Mouse (Mus musculus): Measurements from ENCODE around the gene Sept12. TPM values are rescaled to one million over a fixed set of nuclear protein-coding genes. Genes with fewer than 3 reads are reported as not detected.

The Sept12 gene
- polyA plus RNA-seq (2014; fragmentation: Illumina TruSeq; extraction: RNeasy Lipid Tissue Mini Kit (QIAGEN cat#74804); ENCODE audit: low read depth, low replicate concordance): 7.8 TPM

GRCm38 (mm10) chr16:4997553-4997952 lies at the start of gene Sept12:
Gene Sept12, minus strand, starts transcription at chr16:4997852.

GRCm38 (mm10) chr16:5013054-5013838 lies 15.6 kb upstream of the Sept12 start, which contains the start of gene Rogdi:
Gene Rogdi, minus strand, starts transcription at chr16:5013553.

GRCm38 (mm10) chr16:5007067-5007466 lies 9.4 kb upstream of the Sept12 start, which contains the start of gene Smim22:
Gene Smim22, plus strand, starts transcription at chr16:5007288.

GRCm38 (mm10) chr16:4963797-4964709 lies 33.6 kb downstream of the Sept12 start, which contains the start of gene Anks3:
Gene Anks3, minus strand, starts transcription at chr16:4964205.

GRCm38 (mm10) chr16:4938461-4938860 lies 59.2 kb downstream of the Sept12 start, which contains the start of gene Nudt16l1:
Gene Nudt16l1, plus strand, starts transcription at chr16:4938761.

Other genes with a start within 250 kb of the Sept12 start
- 65.2 TPM for gene Cdip1, start 207.6 kb downstream of the Sept12 start, polyA plus RNA-seq (2014; fragmentation: Illumina TruSeq; extraction: RNeasy Lipid Tissue Mini Kit (QIAGEN cat#74804); ENCODE audit: low read depth, low replicate concordance)
- 1.3 TPM for gene 4930562C15Rik, start 162.4 kb downstream of the Sept12 start, polyA plus RNA-seq (2014; fragmentation: Illumina TruSeq; extraction: RNeasy Lipid Tissue Mini Kit (QIAGEN cat#74804); ENCODE audit: low read depth, low replicate concordance)
- gene Ubald1, start 117.5 kb downstream of the Sept12 start, polyA plus RNA-seq (2014; fragmentation: Illumina TruSeq; extraction: RNeasy Lipid Tissue Mini Kit (QIAGEN cat#74804); ENCODE audit: low read depth, low replicate concordance): 62.1 TPM
- 80.9 TPM for gene Mgrn1, start 111.6 kb downstream of the Sept12 start, polyA plus RNA-seq (2014; fragmentation: Illumina TruSeq; extraction: RNeasy Lipid Tissue Mini Kit (QIAGEN cat#74804); ENCODE audit: low read depth, low replicate concordance)
- 55.2 TPM for gene Nudt16l1, start 59.1 kb downstream of the Sept12 start, polyA plus RNA-seq (2014; fragmentation: Illumina TruSeq; extraction: RNeasy Lipid Tissue Mini Kit (QIAGEN cat#74804); ENCODE audit: low read depth, low replicate concordance)
- gene Anks3, start 33.6 kb downstream of the Sept12 start, polyA plus RNA-seq (2014; fragmentation: Illumina TruSeq; extraction: RNeasy Lipid Tissue Mini Kit (QIAGEN cat#74804); ENCODE audit: low read depth, low replicate concordance): 37.2 TPM
- gene Smim22, start 9.4 kb upstream of the Sept12 start, polyA plus RNA-seq (2014; fragmentation: Illumina TruSeq; extraction: RNeasy Lipid Tissue Mini Kit (QIAGEN cat#74804); ENCODE audit: low read depth, low replicate concordance): 51.7 TPM
- gene Rogdi, start 15.7 kb upstream of the Sept12 start, polyA plus RNA-seq (2014; fragmentation: Illumina TruSeq; extraction: RNeasy Lipid Tissue Mini Kit (QIAGEN cat#74804); ENCODE audit: low read depth, low replicate concordance): 117 TPM
- 84.3 TPM for gene Glyr1, start 52.0 kb upstream of the Sept12 start, polyA plus RNA-seq (2014; fragmentation: Illumina TruSeq; extraction: RNeasy Lipid Tissue Mini Kit (QIAGEN cat#74804); ENCODE audit: low read depth, low replicate concordance)
- 26.1 TPM for gene Ubn1, start 52.2 kb upstream of the Sept12 start, polyA plus RNA-seq (2014; fragmentation: Illumina TruSeq; extraction: RNeasy Lipid Tissue Mini Kit (QIAGEN cat#74804); ENCODE audit: low read depth, low replicate concordance)
- 16.3 TPM for gene Ppl, start 134.6 kb upstream of the Sept12 start, polyA plus RNA-seq (2014; fragmentation: Illumina TruSeq; extraction: RNeasy Lipid Tissue Mini Kit (QIAGEN cat#74804); ENCODE audit: low read depth, low replicate concordance)
- gene Sec14l5, start 149.3 kb upstream of the Sept12 start, polyA plus RNA-seq (2014; fragmentation: Illumina TruSeq; extraction: RNeasy Lipid Tissue Mini Kit (QIAGEN cat#74804); ENCODE audit: low read depth, low replicate concordance): 1.0 TPM
- gene Nagpa, start 206.2 kb upstream of the Sept12 start, polyA plus RNA-seq (2014; fragmentation: Illumina TruSeq; extraction: RNeasy Lipid Tissue Mini Kit (QIAGEN cat#74804); ENCODE audit: low read depth, low replicate concordance): 15.6 TPM
- 6.6 TPM for gene AU021092, start 224.4 kb upstream of the Sept12 start, polyA plus RNA-seq (2014; fragmentation: Illumina TruSeq; extraction: RNeasy Lipid Tissue Mini Kit (QIAGEN cat#74804); ENCODE audit: low read depth, low replicate concordance)
- gene Alg1, start 235.8 kb upstream of the Sept12 start, polyA plus RNA-seq (2014; fragmentation: Illumina TruSeq; extraction: RNeasy Lipid Tissue Mini Kit (QIAGEN cat#74804); ENCODE audit: low read depth, low replicate concordance): 37.3 TPM